Mouse (Mus musculus) lung, postnatal 0 days (tissue): ENCODE data around the gene Klk1.

Source experiments
- CTCF ChIP-seq: IDR thresholded peaks from 2 replicates; pipeline ENCODE4 v1.5.1; 2016; ENCODE audit warnings: antibody characterized with exemption, mild to moderate bottlenecking
- EP300 ChIP-seq: IDR thresholded peaks from 2 replicates; pipeline ENCODE4 v1.6.1; 2016; ENCODE audit warnings: antibody characterized with exemption, mild to moderate bottlenecking, control low read depth

DNA sequence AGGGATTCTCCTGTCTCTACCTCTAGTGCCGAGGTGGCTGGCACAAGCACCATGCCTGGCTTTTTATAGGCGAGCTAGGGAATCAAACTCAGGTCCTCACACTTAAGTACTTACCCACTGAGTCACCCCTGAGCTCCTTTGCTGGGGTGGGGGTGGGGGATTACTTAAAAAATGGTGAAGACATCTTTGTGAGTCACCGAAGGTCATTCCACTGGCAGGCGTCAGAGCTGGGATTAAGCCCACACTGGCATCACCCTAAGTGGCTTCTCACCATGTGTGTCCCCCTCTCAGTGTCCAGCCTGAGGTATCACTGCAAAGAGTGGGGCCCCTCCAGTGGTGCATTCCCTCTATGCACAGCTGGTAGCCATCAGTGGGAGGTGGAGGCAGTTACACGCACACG, 35.2 kb downstream of the Klk1 start:
- TF ChIP-seq CTCF, result no peak
- TF ChIP-seq EP300, result no peak
